Mouse (Mus musculus): ENCODE results near the gene Psg16. TPM values are rescaled to one million over a fixed set of nuclear protein-coding genes. Genes with fewer than 3 reads are reported as not detected.
A peak's percentile ranks its signal among the peaks of the same experiment; 100 is the strongest.

The Psg16 gene
- polyA plus RNA-seq (2015; fragmentation: Nextera tagmentation; extraction: Ambion mirVana): 0.46 and 0.77 TPM in 2 replicates

- 53% methylated on average over 23 of the region's 23 CpGs for WGBS
- ATAC-seq (ENCODE audit: insufficient read depth, low FRiP score): peak; percentile 86
- H3K27ac ChIP-seq (ENCODE audit: low read length): no peak within 1 kb of the TSS
- H3K27me3 ChIP-seq (ENCODE audit: control insufficient read depth, insufficient read depth, low read length): no peaks in the 10 kb centered on the region
- H3K36me3 ChIP-seq (ENCODE audit: control insufficient read depth, insufficient read depth, low read length): no peaks in the 10 kb centered on the region
- no peaks in the 10 kb centered on the region for H3K9me3 ChIP-seq (replicated peaks; ENCODE audit: control insufficient read depth, low read length)
- no peak within 1 kb of the TSS for H3K4me3 ChIP-seq (replicated peaks; ENCODE audit: low read length)
- no peaks in the 10 kb centered on the region for H3K4me1 ChIP-seq (ENCODE audit: control insufficient read depth, insufficient read depth, low read length)
- 0 out of 2 replicates have a peak within 1 kb of the TSS, but pooled peaks have one; percentile 16 for H3K9ac ChIP-seq (ENCODE audit: low read length)
- peak within 1 kb of the TSS; percentile 6; the same call in 1 of the 2 replicates for H3K4me2 ChIP-seq (ENCODE audit: low read depth, low read length)
Observed at GRCm38 (mm10) chr7:17073904-17074615, at the start of gene Psg16. TSS of gene Psg16 (plus strand) at chr7:17074040.

- Histone ChIP-seq H3K9me3 (replicated peaks; ENCODE audit: control insufficient read depth, low read length) (no peaks in the 10 kb centered on the region), H3K9ac (ENCODE audit: low read length) (peak overlapping the region; percentile 94), H3K4me2 (ENCODE audit: low read depth, low read length) (peak overlapping the region; percentile 58; the same call in 1 of the 2 replicates), H3K4me1 (ENCODE audit: control insufficient read depth, insufficient read depth, low read length) (peaks cover 37% of the 10 kb centered on the region), H3K36me3 (ENCODE audit: control insufficient read depth, insufficient read depth, low read length) (0 out of 2 replicates have a peak, but pooled peaks cover 10% of the 10 kb centered on the region), H3K27me3 (ENCODE audit: control insufficient read depth, insufficient read depth, low read length) (no peaks in the 10 kb centered on the region), H3K4me3 (replicated peaks; ENCODE audit: low read length) (no peak overlapping the region), H3K27ac (ENCODE audit: low read length) (peak overlapping the region; percentile 87)
- no peak for ATAC-seq (ENCODE audit: insufficient read depth, low FRiP score)
- WGBS: 67% methylated on average over 6 of the region's 6 CpGs
Observed at GRCm38 (mm10) chr7:17024141-17024540, 49.7 kb upstream of the Psg16 start.

DNA sequence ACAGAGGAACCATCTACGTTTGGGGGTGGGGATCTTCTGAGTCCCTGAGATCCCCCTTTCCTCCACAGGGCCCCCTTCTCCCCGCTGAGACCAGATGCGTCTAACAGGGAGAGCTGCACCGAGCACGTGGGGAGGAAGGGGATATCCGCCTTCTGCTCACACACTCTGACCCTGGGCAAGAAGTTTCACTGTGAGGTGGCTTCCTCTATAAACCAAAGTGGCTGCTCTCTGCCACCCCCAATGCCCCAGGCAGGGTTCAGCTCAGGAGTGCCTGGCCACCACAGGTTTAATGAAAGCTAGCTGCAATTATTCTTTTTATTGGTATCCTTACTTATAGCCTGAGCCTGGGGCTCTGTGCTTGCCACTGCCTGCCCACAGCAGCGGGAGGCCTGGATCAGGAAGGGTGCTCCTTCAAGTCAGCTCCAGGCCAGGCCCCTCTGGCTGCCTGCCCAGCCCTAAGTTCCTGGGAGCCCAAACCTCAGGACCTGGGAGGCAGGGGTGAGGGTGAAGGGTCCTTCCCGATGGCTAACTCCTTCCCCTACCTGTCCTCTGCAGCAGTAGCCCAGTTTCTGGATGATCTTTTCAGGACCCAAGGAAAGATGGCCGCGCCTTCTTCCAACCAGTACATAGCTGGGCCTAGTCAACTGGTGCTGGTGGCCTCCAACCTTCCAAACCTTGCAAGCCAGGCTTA lies 48.9 kb upstream of the Psg16 start:
- peak overlapping the region; percentile 58 for H3K4me2 ChIP-seq (ENCODE audit: low read depth, low read length)
- H3K9ac ChIP-seq (ENCODE audit: low read length): peak overlapping the region; percentile 94
- ATAC-seq (ENCODE audit: insufficient read depth, low FRiP score): no peak; the same call in 1 of the 2 replicates
- no peaks in the 10 kb centered on the region for H3K27me3 ChIP-seq (ENCODE audit: control insufficient read depth, insufficient read depth, low read length)
- no peaks in the 10 kb centered on the region for H3K9me3 ChIP-seq (replicated peaks; ENCODE audit: control insufficient read depth, low read length)
- no peak overlapping the region for H3K4me3 ChIP-seq (replicated peaks; ENCODE audit: low read length)
- 0 out of 2 replicates have a peak, but pooled peaks cover 9% of the 10 kb centered on the region for H3K36me3 ChIP-seq (ENCODE audit: control insufficient read depth, insufficient read depth, low read length)
- WGBS: 63% methylated on average over 10 of the region's 10 CpGs
- H3K4me1 ChIP-seq (ENCODE audit: control insufficient read depth, insufficient read depth, low read length): peaks cover 37% of the 10 kb centered on the region
- peak overlapping the region; percentile 87 for H3K27ac ChIP-seq (ENCODE audit: low read length)

GRCm38 (mm10) chr7:17025505-17025894 lies 48.3 kb upstream of the Psg16 start:
- ATAC-seq (ENCODE audit: insufficient read depth, low FRiP score): no peak; the same call in 1 of the 2 replicates
- Histone ChIP-seq H3K4me2 (ENCODE audit: low read depth, low read length) (peak overlapping the region; percentile 58), H3K36me3 (ENCODE audit: control insufficient read depth, insufficient read depth, low read length) (0 out of 2 replicates have a peak, but pooled peaks cover 4% of the 10 kb centered on the region), H3K9me3 (replicated peaks; ENCODE audit: control insufficient read depth, low read length) (no peaks in the 10 kb centered on the region), H3K4me3 (replicated peaks; ENCODE audit: low read length) (no peak overlapping the region), H3K4me1 (ENCODE audit: control insufficient read depth, insufficient read depth, low read length) (peaks cover 37% of the 10 kb centered on the region), H3K27me3 (ENCODE audit: control insufficient read depth, insufficient read depth, low read length) (no peaks in the 10 kb centered on the region), H3K27ac (ENCODE audit: low read length) (peak overlapping the region; percentile 87), H3K9ac (ENCODE audit: low read length) (peak overlapping the region; percentile 94)
- 35% methylated on average over 4 of the region's 4 CpGs for WGBS

GRCm38 (mm10) chr7:17025896-17026622 lies 47.8 kb upstream of the Psg16 start:
- 71% methylated on average over 9 of the region's 9 CpGs for WGBS
- peak overlapping the region; percentile 94 for H3K9ac ChIP-seq (ENCODE audit: low read length)
- no peaks in the 10 kb centered on the region for H3K27me3 ChIP-seq (ENCODE audit: control insufficient read depth, insufficient read depth, low read length)
- no peaks in the 10 kb centered on the region for H3K36me3 ChIP-seq (ENCODE audit: control insufficient read depth, insufficient read depth, low read length)
- H3K27ac ChIP-seq (ENCODE audit: low read length): peak overlapping the region; percentile 95
- peak overlapping the region; percentile 58 for H3K4me2 ChIP-seq (ENCODE audit: low read depth, low read length)
- peaks cover 37% of the 10 kb centered on the region for H3K4me1 ChIP-seq (ENCODE audit: control insufficient read depth, insufficient read depth, low read length)
- no peak for ATAC-seq (ENCODE audit: insufficient read depth, low FRiP score)
- H3K9me3 ChIP-seq (replicated peaks; ENCODE audit: control insufficient read depth, low read length): no peaks in the 10 kb centered on the region
- peak overlapping the region; percentile 79 for H3K4me3 ChIP-seq (replicated peaks; ENCODE audit: low read length)

- Histone ChIP-seq H3K27me3 (ENCODE audit: control insufficient read depth, insufficient read depth, low read length) (no peaks in the 10 kb centered on the region), H3K4me2 (ENCODE audit: low read depth, low read length) (peak overlapping the region; percentile 58), H3K36me3 (ENCODE audit: control insufficient read depth, insufficient read depth, low read length) (no peaks in the 10 kb centered on the region; the same call in 1 of the 2 replicates), H3K4me3 (replicated peaks; ENCODE audit: low read length) (peak overlapping the region; percentile 79), H3K27ac (ENCODE audit: low read length) (peak overlapping the region; percentile 95), H3K9me3 (replicated peaks; ENCODE audit: control insufficient read depth, low read length) (no peaks in the 10 kb centered on the region), H3K9ac (ENCODE audit: low read length) (peak overlapping the region; percentile 94), H3K4me1 (ENCODE audit: control insufficient read depth, insufficient read depth, low read length) (peaks cover 37% of the 10 kb centered on the region)
- WGBS: 4% methylated on average over 24 of the region's 24 CpGs
- peak; percentile 45 for ATAC-seq (ENCODE audit: insufficient read depth, low FRiP score)
Observed at GRCm38 (mm10) chr7:17026710-17027587, 46.9 kb upstream of the Psg16 start.

- Histone ChIP-seq H3K9me3 (replicated peaks; ENCODE audit: control insufficient read depth, low read length) (no peaks in the 10 kb centered on the region), H3K27me3 (ENCODE audit: control insufficient read depth, insufficient read depth, low read length) (no peaks in the 10 kb centered on the region), H3K36me3 (ENCODE audit: control insufficient read depth, insufficient read depth, low read length) (no peaks in the 10 kb centered on the region; the same call in 1 of the 2 replicates), H3K27ac (ENCODE audit: low read length) (peak within 1 kb of the TSS; percentile 95), H3K9ac (ENCODE audit: low read length) (peak within 1 kb of the TSS; percentile 94), H3K4me3 (replicated peaks; ENCODE audit: low read length) (peak within 1 kb of the TSS; percentile 79), H3K4me1 (ENCODE audit: control insufficient read depth, insufficient read depth, low read length) (peaks cover 37% of the 10 kb centered on the region), H3K4me2 (ENCODE audit: low read depth, low read length) (peak within 1 kb of the TSS; percentile 58)
- ATAC-seq (ENCODE audit: insufficient read depth, low FRiP score): peak; percentile 87
- under 1% methylated on average over 58 of the region's 58 CpGs for WGBS
Observed at GRCm38 (mm10) chr7:17027588-17028343, 46.1 kb upstream of the Psg16 start, which contains the start of gene Ppp5c. TSS of gene Ppp5c (minus strand) at chr7:17027924.
